Mouse (Mus musculus): ENCODE measurements around the gene Ssbp4. TPM values are rescaled to one million over a fixed set of nuclear protein-coding genes. Genes with fewer than 3 reads are reported as not detected.
A peak's percentile ranks its signal among the peaks of the same experiment; 100 is the strongest.
"Not testable (repeated sequence)": the region's sequence is repeated elsewhere in the genome, so short reads cannot be mapped to it uniquely, and the experiment has no call there.

Ssbp4 gene
- polyA plus RNA-seq, 1 experiment: 1,561 TPM

DNA sequence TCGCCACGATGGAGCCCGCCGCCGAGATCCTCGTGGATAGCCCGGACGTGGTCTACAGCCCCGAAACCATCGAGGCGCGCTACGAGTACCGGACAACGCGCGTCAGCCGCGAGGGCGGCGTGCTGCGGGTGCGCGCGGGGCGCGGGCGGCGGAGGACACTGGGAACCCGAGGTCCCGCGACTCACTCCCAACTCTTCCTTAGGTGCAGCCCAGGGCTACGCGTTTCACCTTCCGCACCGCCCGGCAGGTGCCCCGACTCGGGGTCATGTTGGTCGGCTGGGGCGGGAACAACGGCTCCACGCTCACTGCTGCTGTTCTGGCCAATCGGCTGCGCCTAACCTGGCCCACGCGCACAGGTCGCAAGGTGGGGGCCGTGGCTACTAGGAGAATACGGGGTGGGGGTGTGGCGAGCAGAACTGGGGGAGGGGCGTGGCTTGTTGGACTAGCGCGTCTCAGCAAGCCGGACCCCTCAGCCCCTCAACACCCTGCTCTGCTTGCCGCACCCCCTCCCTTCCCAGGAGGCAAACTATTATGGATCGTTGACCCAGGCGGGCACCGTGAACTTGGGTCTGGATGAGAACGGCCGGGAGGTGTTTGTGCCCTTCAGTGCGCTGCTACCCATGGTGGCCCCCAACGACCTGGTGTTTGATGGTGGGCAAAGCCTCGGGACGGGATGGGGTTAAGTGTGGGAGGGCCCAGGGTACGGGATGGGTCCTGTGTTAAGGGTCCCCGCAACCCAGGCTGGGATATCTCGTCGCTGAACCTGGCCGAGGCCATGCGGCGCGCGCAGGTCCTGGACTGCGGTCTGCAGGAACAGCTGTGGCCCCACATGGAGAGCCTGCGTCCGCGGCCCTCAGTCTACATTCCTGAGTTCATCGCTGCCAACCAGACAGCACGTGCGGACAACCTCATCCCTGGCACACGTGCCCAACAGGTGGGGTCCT is 13.8 kb downstream of the Ssbp4 start:
- peaks cover 70% of the 10 kb centered on the region for H3K4me1 ChIP-seq

DNA sequence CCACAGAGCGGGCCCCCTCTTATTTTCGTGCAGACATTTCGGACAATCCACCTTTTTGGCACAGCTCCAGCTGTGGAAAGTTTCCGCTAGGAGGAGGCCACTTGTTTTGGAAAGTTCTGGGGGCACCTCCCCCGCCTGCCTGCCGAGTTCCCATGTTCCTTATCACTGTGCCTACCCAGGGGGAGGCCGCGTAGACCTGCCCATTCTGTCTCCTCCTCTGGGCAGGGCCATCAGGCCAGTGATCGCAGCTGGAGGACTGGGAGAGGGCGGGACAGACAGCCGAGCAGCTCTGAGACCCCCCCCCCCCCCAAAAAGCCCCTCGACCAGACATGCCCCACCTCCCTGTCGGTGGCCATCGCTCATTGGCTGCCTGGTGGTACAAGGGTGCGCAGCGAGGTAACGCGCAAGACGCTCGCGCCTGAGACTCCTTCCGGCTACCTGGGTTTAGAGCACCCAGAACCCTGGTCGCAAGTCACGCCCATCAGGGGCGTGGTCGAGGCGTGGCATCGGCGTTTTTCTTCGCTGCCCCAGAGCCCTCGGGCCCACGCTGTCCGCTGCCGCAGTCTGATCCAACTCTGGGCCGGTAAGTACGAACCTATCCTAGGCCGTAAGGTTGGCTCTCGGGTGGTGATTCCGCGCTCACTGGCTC is 14.6 kb downstream of the Ssbp4 start, which contains the start of gene Isyna1:
Gene Isyna1, plus strand, starts transcription at position 413 of the 649 bp plus-strand sequence.
- Histone ChIP-seq H3K4me1 (peaks cover 70% of the 10 kb centered on the region), H3K27me3 (replicated peaks) (no peaks in the 10 kb centered on the region), H3K4me3 (replicated peaks) (peak within 1 kb of the TSS; percentile 95), H3K36me3 (replicated peaks; ENCODE audit: low read length) (peaks cover 84% of the 10 kb centered on the region), H3K9me3 (no peaks in the 10 kb centered on the region)
- TF ChIP-seq FLI1 (IDR thresholded peaks at IDR 0.05; ENCODE audit: low read length) (no peak), GATA1 (IDR thresholded peaks at IDR 0.05; ENCODE audit: borderline replicate concordance, low read length) (no peak)

More for the DNA sequence above, 13.8 kb downstream of the Ssbp4 start:
- TF ChIP-seq GATA1 (IDR thresholded peaks at IDR 0.05; ENCODE audit: borderline replicate concordance, low read length) (no peak), FLI1 (IDR thresholded peaks at IDR 0.05; ENCODE audit: low read length) (no peak)
- Histone ChIP-seq H3K9me3 (no peaks in the 10 kb centered on the region), H3K4me3 (replicated peaks) (peak overlapping the region; percentile 95), H3K27me3 (replicated peaks) (no peaks in the 10 kb centered on the region), H3K36me3 (replicated peaks; ENCODE audit: low read length) (peaks cover 85% of the 10 kb centered on the region)

DNA sequence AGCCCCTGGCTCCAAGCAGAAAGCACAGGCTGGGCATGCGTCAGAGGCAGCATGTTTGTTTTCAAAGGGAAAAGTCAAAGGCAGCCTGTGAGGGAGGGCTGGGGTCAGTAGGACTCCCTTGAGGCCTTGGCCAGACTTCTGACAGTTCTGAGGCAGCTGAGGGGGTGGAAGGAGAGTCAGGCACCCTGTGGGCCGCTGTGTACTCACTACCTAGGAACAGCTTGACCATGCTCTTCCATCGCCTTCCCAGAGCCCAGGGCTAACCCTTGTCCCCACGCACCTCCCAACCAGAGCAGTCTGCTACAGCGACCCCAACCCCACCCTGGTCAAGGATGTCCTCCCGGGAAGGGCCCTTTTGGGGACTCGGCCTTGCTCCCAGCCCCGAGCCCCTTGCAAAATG is 15.5 kb downstream of the Ssbp4 start:
- H3K4me1 ChIP-seq: peaks cover 71% of the 10 kb centered on the region
- H3K36me3 ChIP-seq (replicated peaks; ENCODE audit: low read length): peaks cover 84% of the 10 kb centered on the region
- no peaks in the 10 kb centered on the region for H3K27me3 ChIP-seq (replicated peaks)
- peak overlapping the region; percentile 95 for H3K4me3 ChIP-seq (replicated peaks)
- TF ChIP-seq GATA1 (IDR thresholded peaks at IDR 0.05; ENCODE audit: borderline replicate concordance, low read length): no peak
- no peak for TF ChIP-seq FLI1 (IDR thresholded peaks at IDR 0.05; ENCODE audit: low read length)
- no peaks in the 10 kb centered on the region for H3K9me3 ChIP-seq

DNA sequence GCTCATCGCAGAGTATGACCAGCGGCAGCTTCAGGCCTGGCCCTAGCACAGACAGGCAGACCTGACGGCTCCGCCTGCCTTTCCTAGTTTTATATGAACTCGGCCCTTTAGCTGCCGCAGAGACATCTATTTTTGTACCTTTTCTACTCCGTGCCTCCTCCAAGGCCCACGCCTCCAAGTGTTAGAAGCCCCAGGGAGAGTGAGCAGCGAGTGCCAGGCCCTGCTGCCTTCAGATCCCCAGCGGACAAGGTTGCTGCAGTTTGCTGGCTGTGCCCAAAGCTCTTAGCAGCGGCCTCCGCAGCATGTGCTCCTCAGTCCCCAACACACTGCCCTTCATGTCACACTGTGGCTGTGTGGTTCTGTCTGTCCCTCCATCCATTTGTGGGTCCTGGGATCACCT is 17.1 kb downstream of the Ssbp4 start:
- TF ChIP-seq FLI1 (IDR thresholded peaks at IDR 0.05; ENCODE audit: low read length) (no peak), GATA1 (IDR thresholded peaks at IDR 0.05; ENCODE audit: borderline replicate concordance, low read length) (no peak)
- no peaks in the 10 kb centered on the region for H3K27me3 ChIP-seq (replicated peaks)
- peaks cover 69% of the 10 kb centered on the region for H3K4me1 ChIP-seq
- peak overlapping the region; percentile 14 for H3K4me3 ChIP-seq (replicated peaks)
- no peaks in the 10 kb centered on the region for H3K9me3 ChIP-seq
- H3K36me3 ChIP-seq (replicated peaks; ENCODE audit: low read length): peaks cover 84% of the 10 kb centered on the region

DNA sequence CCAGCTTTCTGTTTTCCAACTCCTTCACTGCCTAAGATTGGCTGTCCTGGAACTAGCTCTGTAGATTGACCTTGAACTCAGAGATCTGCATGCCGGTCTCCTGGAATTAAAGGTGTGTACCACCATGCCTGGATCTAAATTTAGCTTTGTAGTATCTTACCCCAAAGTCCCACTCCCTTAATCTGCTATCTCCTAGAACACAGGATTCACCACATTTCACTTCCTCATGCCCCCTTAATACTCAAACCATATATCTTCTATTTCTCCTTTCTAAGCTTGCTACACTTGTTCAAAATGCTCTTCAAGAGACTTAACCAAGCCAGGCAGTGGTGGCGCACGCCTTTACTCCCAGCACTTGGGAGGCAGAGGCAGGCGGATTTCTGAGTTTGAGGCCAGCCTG is 20.7 kb downstream of the Ssbp4 start:
- H3K4me1 ChIP-seq: peaks cover 63% of the 10 kb centered on the region
- not testable (repeated sequence) for H3K27me3 ChIP-seq (replicated peaks); H3K9me3 ChIP-seq; H3K4me3 ChIP-seq (replicated peaks)
- H3K36me3 ChIP-seq (replicated peaks; ENCODE audit: low read length): peaks cover 99% of the 10 kb centered on the region

DNA sequence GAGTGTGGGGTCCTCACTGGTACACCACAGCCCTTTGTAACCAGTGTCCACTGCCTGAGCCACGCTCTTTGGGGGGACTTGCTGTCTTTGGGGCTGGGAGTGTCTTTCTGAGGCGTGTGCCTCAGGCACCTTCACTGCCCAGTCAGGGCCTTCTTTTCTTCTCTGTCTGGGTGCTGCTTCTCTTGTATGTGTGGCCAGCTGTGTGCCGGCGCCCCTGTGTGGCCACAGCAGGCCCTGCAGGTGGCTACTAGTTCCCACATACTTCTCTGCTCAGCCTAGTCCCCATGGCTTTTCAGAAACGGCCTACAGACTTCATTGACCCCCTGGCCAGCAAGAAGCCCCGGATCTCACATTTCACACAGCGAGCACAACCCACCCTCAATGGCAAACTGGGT is 23.4 kb downstream of the Ssbp4 start:
- peaks cover 60% of the 10 kb centered on the region for H3K4me1 ChIP-seq
- TF ChIP-seq FLI1 (IDR thresholded peaks at IDR 0.05; ENCODE audit: low read length) (no peak), GATA1 (IDR thresholded peaks at IDR 0.05; ENCODE audit: borderline replicate concordance, low read length) (no peak)
- peak overlapping the region; percentile 39 for H3K4me3 ChIP-seq (replicated peaks)
- H3K27me3 ChIP-seq (replicated peaks): no peaks in the 10 kb centered on the region
- H3K36me3 ChIP-seq (replicated peaks; ENCODE audit: low read length): peaks cover 99% of the 10 kb centered on the region
- H3K9me3 ChIP-seq: no peaks in the 10 kb centered on the region

DNA sequence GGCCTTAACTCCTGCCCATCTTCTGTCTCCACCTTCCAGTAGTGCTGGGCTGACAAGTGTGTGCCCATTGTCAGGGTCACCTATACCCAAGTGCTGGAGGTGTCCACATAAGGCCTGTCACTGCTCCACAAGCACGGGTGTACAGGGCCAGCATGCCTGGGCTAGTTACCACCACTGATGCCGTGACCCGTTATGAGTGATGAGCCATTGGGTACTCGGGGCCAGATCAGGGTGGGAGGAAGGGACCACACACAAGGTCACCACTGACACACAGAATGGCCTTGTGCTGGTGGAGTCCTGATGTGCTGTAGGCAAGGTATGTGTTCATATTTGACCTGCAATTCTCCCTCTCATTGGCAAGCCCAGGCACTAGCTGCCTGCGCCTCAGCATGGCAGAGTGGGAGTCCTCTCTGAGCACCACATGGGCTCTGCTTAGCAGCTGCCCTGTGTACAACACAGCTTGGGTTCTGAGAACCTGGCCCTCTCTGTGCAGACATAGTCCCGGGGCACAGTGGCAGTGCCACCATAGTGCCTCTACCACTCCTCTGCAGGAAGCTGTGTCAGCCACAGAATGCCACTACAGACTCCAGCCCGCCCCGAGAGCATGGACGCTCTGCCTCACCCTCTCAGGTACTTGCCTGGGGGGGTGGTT is 23.9 kb downstream of the Ssbp4 start:
- H3K27me3 ChIP-seq (replicated peaks): no peaks in the 10 kb centered on the region
- no peaks in the 10 kb centered on the region for H3K9me3 ChIP-seq
- H3K4me3 ChIP-seq (replicated peaks): peak overlapping the region; percentile 50
- H3K36me3 ChIP-seq (replicated peaks; ENCODE audit: low read length): peaks cover 99% of the 10 kb centered on the region
- H3K4me1 ChIP-seq: peaks cover 57% of the 10 kb centered on the region
- no peak for TF ChIP-seq GATA1 (IDR thresholded peaks at IDR 0.05; ENCODE audit: borderline replicate concordance, low read length)
- TF ChIP-seq FLI1 (IDR thresholded peaks at IDR 0.05; ENCODE audit: low read length): no peak

DNA sequence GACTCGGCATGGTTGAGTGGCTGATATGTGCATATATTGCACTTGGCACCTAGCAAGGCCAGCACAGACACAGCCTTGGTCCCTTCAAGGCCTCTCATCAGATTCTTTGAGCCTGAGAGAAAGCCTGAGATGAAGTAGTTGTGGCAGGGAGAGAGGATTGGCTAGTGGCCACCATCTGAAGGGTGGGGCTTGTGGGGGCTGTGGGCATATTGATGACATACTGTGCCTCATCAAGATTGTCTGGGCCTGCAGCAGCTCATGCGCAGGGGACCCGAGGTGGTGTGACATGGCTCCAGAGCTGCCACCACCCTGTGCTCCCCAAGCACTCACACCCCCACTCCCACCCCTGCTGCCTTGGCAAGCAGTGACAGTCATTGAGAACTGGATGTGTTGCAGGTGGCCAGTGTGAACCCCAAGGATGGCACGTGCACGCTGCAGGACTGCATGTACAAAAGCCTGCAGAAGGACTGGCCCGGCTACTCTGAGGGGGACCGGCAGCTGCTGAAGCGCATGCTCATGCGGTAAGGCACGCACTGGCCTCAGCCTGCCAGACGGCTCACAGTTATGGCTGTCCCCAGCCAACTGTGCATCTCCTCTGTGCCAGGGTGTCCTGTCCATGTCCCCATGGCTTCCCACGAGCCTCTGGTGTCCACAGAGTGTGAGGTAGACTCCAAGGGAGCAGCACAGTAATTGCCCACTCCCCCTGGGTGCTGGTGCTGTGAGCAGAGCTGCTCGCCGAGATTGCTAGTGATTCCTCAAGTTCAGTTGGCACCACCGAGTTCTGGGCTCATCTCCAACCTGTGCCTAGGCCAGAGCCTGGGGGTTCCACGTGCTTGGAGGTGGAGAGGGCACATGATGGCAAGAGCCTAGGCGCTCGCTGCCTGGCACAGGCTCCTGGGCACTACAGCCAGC is 24.9 kb downstream of the Ssbp4 start:
- Histone ChIP-seq H3K4me3 (replicated peaks) (no peak overlapping the region), H3K36me3 (replicated peaks; ENCODE audit: low read length) (peaks cover 97% of the 10 kb centered on the region), H3K9me3 (no peaks in the 10 kb centered on the region), H3K4me1 (peaks cover 54% of the 10 kb centered on the region), H3K27me3 (replicated peaks) (no peaks in the 10 kb centered on the region)
- TF ChIP-seq FLI1 (IDR thresholded peaks at IDR 0.05; ENCODE audit: low read length) (no peak), GATA1 (IDR thresholded peaks at IDR 0.05; ENCODE audit: borderline replicate concordance, low read length) (no peak)

DNA sequence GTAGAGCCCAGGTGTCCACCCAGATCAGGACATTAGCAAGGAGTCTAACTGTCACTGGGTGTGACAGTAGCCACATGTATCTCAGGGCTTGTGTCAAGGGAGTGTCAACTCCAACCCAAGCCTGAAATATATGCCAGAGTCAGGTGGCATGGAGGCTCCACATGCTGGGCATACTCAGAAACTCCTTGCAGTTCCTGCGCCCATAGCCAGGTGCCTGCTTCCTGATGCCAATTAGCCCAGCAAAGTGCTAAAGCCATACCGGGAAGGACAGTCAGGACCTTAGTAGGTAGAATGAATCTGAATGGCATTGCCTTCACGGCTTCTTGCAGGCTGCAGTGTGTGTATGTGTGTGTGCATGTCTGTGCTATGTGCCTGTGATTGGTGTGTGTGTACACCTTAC is 31.5 kb downstream of the Ssbp4 start:
- Histone ChIP-seq H3K4me3 (replicated peaks) (no peak overlapping the region), H3K27me3 (replicated peaks) (no peaks in the 10 kb centered on the region), H3K9me3 (no peaks in the 10 kb centered on the region), H3K36me3 (replicated peaks; ENCODE audit: low read length) (peaks cover 91% of the 10 kb centered on the region), H3K4me1 (peaks cover 75% of the 10 kb centered on the region)
- TF ChIP-seq FLI1 (IDR thresholded peaks at IDR 0.05; ENCODE audit: low read length) (no peak), GATA1 (IDR thresholded peaks at IDR 0.05; ENCODE audit: borderline replicate concordance, low read length) (no peak)
